Mouse (Mus musculus) MEL (cell line): ENCODE results near the gene RPS10-NUDT3. TPM values are rescaled to one million over a fixed set of nuclear protein-coding genes. Genes with fewer than 3 reads are reported as not detected.
A peak's percentile ranks its signal among the peaks of the same experiment; 100 is the strongest.

Experiments used
- DNase-seq: peaks from one replicate; pipeline ENCODE4 v3.0.0; 2011; ENCODE audit warnings: low read depth, low spot score
- H3K27ac ChIP-seq: 2 replicates; pipeline ENCODE4 v1.5.1; 2012; ENCODE audit warnings: low read depth, mild to moderate bottlenecking, control low read depth, low read length, moderate library complexity; ENCODE audit not compliant: control insufficient read depth
- H3K27me3 ChIP-seq, 2 experiments: fragments of 150-350 bp in 1 of 2; sonication (generic) in 1 of 2; 2 replicates each; pipeline ENCODE4 v1.6.1; 2012; ENCODE audit warnings: low read length in 2 of 2, mild to moderate bottlenecking in 2 of 2, improper control_type of control experiment in 1 of 2, moderate library complexity in 1 of 2; ENCODE audit not compliant: insufficient read depth in 2 of 2, control insufficient read depth in 1 of 2
- H3K36me3 ChIP-seq, 2 experiments: 2 replicates each; pipeline ENCODE4 v1.6.1; 2012 to 2014; ENCODE audit warnings: low read length in 2 of 2, improper control_type of control experiment in 1 of 2, inconsistent platforms in 1 of 2, mild to moderate bottlenecking in 1 of 2; ENCODE audit not compliant: insufficient read depth in 2 of 2, control insufficient read depth in 1 of 2
- H3K4me1 ChIP-seq, 2 experiments: fragments of 150-350 bp in 1 of 2; sonication (generic) in 1 of 2; 2 replicates each; pipeline ENCODE4 v1.6.1; 2012; ENCODE audit warnings: low read length in 2 of 2, improper control_type of control experiment in 1 of 2, mild to moderate bottlenecking in 1 of 2; ENCODE audit not compliant: insufficient read depth in 2 of 2, control insufficient read depth in 1 of 2
- H3K4me3 ChIP-seq, 2 experiments: fragments of 150-350 bp in 1 of 2; sonication (generic) in 1 of 2; 2 replicates each; pipeline ENCODE4 v1.5.1; 2012; ENCODE audit warnings: low read depth in 2 of 2, low read length in 2 of 2, mild to moderate bottlenecking in 2 of 2, moderate library complexity in 2 of 2, control low read depth in 1 of 2, improper control_type of control experiment in 1 of 2; ENCODE audit not compliant: control insufficient read depth in 1 of 2, insufficient read depth in 1 of 2
- H3K79me2 ChIP-seq: 2 replicates; pipeline ENCODE4 v1.6.1; 2012; ENCODE audit warnings: mild to moderate bottlenecking, low read length, moderate library complexity; ENCODE audit not compliant: control insufficient read depth, poor library complexity, insufficient read depth
- H3K9ac ChIP-seq: 2 replicates; pipeline ENCODE4 v1.6.1; 2012; ENCODE audit warnings: low read depth, mild to moderate bottlenecking, control low read depth, low read length, moderate library complexity; ENCODE audit not compliant: control insufficient read depth, poor library complexity, severe bottlenecking
- H3K9me3 ChIP-seq: fragments of 150-350 bp; sonication (generic); replicated peaks from 2 replicates; pipeline ENCODE4 v1.6.1; 2012; ENCODE audit warnings: mild to moderate bottlenecking, low read length, improper control_type of control experiment, moderate library complexity; ENCODE audit not compliant: insufficient read depth
- BHLHE40 ChIP-seq: IDR thresholded peaks from 2 replicates; pipeline ENCODE4 v1.6.1; 2012; ENCODE audit warnings: low read depth, mild to moderate bottlenecking, inconsistent platforms, low read length, improper control_type of control experiment, borderline replicate concordance
- CHD1 ChIP-seq: IDR thresholded peaks from 2 replicates; pipeline ENCODE4 v1.6.1; 2012; ENCODE audit warnings: low read depth, mild to moderate bottlenecking, inconsistent platforms, low read length, improper control_type of control experiment
- CHD2 ChIP-seq: IDR thresholded peaks from 2 replicates; pipeline ENCODE4 v1.6.1; 2011; ENCODE audit warnings: low read length, improper control_type of control experiment
- CTCF ChIP-seq, 3 experiments: IDR thresholded peaks in 2 of 3; conservative IDR thresholded peaks in 1 of 3; 2 replicates each; pipeline ENCODE4 v1.5.1; 2011 to 2012; ENCODE audit warnings: low read length in 3 of 3, low read depth in 2 of 3, mild to moderate bottlenecking in 2 of 3, improper control_type of control experiment in 1 of 3, inconsistent platforms in 1 of 3, mixed read lengths in 1 of 3, moderate library complexity in 1 of 3; ENCODE audit not compliant: control insufficient read depth in 1 of 3, insufficient read depth in 1 of 3, poor library complexity in 1 of 3, severe bottlenecking in 1 of 3
- E2F4 ChIP-seq: IDR thresholded peaks from 2 replicates; pipeline ENCODE4 v1.6.1; 2011; ENCODE audit warnings: low read depth, low read length, improper control_type of control experiment, borderline replicate concordance
- ELF1 ChIP-seq: IDR thresholded peaks from 2 replicates; pipeline ENCODE4 v1.6.1; 2014; ENCODE audit warnings: low read depth, mild to moderate bottlenecking, inconsistent platforms, low read length, improper control_type of control experiment, moderate library complexity
- EP300 ChIP-seq, 2 experiments: IDR thresholded peaks; 2 replicates each; pipeline ENCODE4 v1.6.1; 2011; ENCODE audit warnings: improper control_type of control experiment in 2 of 2, low read length in 2 of 2, low read depth in 1 of 2, mild to moderate bottlenecking in 1 of 2
- ETS1 ChIP-seq: IDR thresholded peaks from 2 replicates; pipeline ENCODE4 v1.6.1; 2012; ENCODE audit warnings: low read depth, mild to moderate bottlenecking, inconsistent platforms, low read length, improper control_type of control experiment, moderate library complexity
- GABPA ChIP-seq: IDR thresholded peaks from 2 replicates; pipeline ENCODE4 v1.6.1; 2012; ENCODE audit warnings: low read depth, mild to moderate bottlenecking, inconsistent platforms, low read length, improper control_type of control experiment, moderate library complexity
- GATA1 ChIP-seq: IDR thresholded peaks from 2 replicates; pipeline ENCODE4 v1.6.1; 2011; ENCODE audit warnings: low read depth, low read length, improper control_type of control experiment
- HCFC1 ChIP-seq: IDR thresholded peaks from 2 replicates; pipeline ENCODE4 v1.6.1; 2012; ENCODE audit warnings: low read depth, mild to moderate bottlenecking, inconsistent platforms, low read length, improper control_type of control experiment, moderate library complexity
- JUND ChIP-seq: IDR thresholded peaks from 2 replicates; pipeline ENCODE4 v1.6.1; 2011; ENCODE audit warnings: low read depth, mild to moderate bottlenecking, improper control_type of control experiment, low read length
- KAT2A ChIP-seq: conservative IDR thresholded peaks from 2 replicates; pipeline ENCODE4 v1.6.1; 2012; ENCODE audit warnings: low read depth, low read length, improper control_type of control experiment, inconsistent platforms
- MAFK ChIP-seq: IDR thresholded peaks from 2 replicates; pipeline ENCODE4 v1.6.1; 2011; ENCODE audit warnings: low read depth, mild to moderate bottlenecking, low read length, improper control_type of control experiment, borderline replicate concordance
- MAX ChIP-seq: IDR thresholded peaks from 2 replicates; pipeline ENCODE4 v1.6.1; 2011; ENCODE audit warnings: low read length, improper control_type of control experiment
- MAZ ChIP-seq: IDR thresholded peaks from 2 replicates; pipeline ENCODE4 v1.6.1; 2012; ENCODE audit warnings: low read depth, mild to moderate bottlenecking, inconsistent platforms, low read length, improper control_type of control experiment
- MEF2A ChIP-seq: IDR thresholded peaks from 2 replicates; pipeline ENCODE4 v1.6.1; 2014; ENCODE audit warnings: low read depth, mild to moderate bottlenecking, inconsistent platforms, low read length, improper control_type of control experiment; ENCODE audit not compliant: poor library complexity, insufficient replicate concordance, severe bottlenecking; ENCODE audit errors: extremely low read depth
- MXI1 ChIP-seq: IDR thresholded peaks from 2 replicates; pipeline ENCODE4 v1.6.1; 2011; ENCODE audit warnings: mild to moderate bottlenecking, low read depth, low read length, improper control_type of control experiment
- MYB ChIP-seq: IDR thresholded peaks from 2 replicates; pipeline ENCODE4 v1.6.1; 2011; ENCODE audit warnings: mild to moderate bottlenecking, low read depth, low read length, improper control_type of control experiment
- MYC ChIP-seq: IDR thresholded peaks from 2 replicates; pipeline ENCODE4 v1.6.1; 2011; ENCODE audit warnings: low read depth, mild to moderate bottlenecking, low read length, improper control_type of control experiment, moderate library complexity
- NELFE ChIP-seq: IDR thresholded peaks from 2 replicates; pipeline ENCODE4 v1.6.1; 2011; ENCODE audit warnings: low read depth, low read length, improper control_type of control experiment
- NRF1 ChIP-seq: IDR thresholded peaks from 2 replicates; pipeline ENCODE4 v1.6.1; 2014; ENCODE audit warnings: low read depth, mild to moderate bottlenecking, inconsistent platforms, low read length, improper control_type of control experiment, moderate library complexity; ENCODE audit not compliant: poor library complexity, insufficient read depth, severe bottlenecking
- POLR2A ChIP-seq, 2 experiments: IDR thresholded peaks; 2 replicates each; pipeline ENCODE4 v1.6.1; 2011 to 2012; ENCODE audit warnings: low read length in 2 of 2, mild to moderate bottlenecking in 2 of 2, control low read depth in 1 of 2, improper control_type of control experiment in 1 of 2, low read depth in 1 of 2, moderate library complexity in 1 of 2; ENCODE audit not compliant: control insufficient read depth in 1 of 2, insufficient read depth in 1 of 2, poor library complexity in 1 of 2
- POLR2AphosphoS2 ChIP-seq: IDR thresholded peaks from 2 replicates; pipeline ENCODE4 v1.6.1; 2011; ENCODE audit warnings: low read length, improper control_type of control experiment
- POLR2AphosphoS5 ChIP-seq: IDR thresholded peaks from 2 replicates; pipeline ENCODE4 v1.6.1; 2012; ENCODE audit warnings: low read depth, borderline replicate concordance, mild to moderate bottlenecking, inconsistent platforms, low read length, moderate library complexity, mixed read lengths
- RAD21 ChIP-seq: IDR thresholded peaks from 2 replicates; pipeline ENCODE4 v1.6.1; 2011; ENCODE audit warnings: mild to moderate bottlenecking, low read depth, low read length, improper control_type of control experiment
- RCOR1 ChIP-seq: IDR thresholded peaks from 2 replicates; pipeline ENCODE4 v1.6.1; 2012; ENCODE audit warnings: low read depth, mild to moderate bottlenecking, inconsistent platforms, low read length, improper control_type of control experiment
- SMC3 ChIP-seq: IDR thresholded peaks from 2 replicates; pipeline ENCODE4 v1.6.1; 2011; ENCODE audit warnings: low read depth, low read length, improper control_type of control experiment
- TAL1 ChIP-seq: IDR thresholded peaks from 2 replicates; pipeline ENCODE4 v1.6.1; 2012; ENCODE audit warnings: mild to moderate bottlenecking, inconsistent platforms, low read length, moderate library complexity, mixed read lengths
- TBP ChIP-seq: IDR thresholded peaks from 2 replicates; pipeline ENCODE4 v1.8.0; 2011; ENCODE audit warnings: low read depth, low read length, improper control_type of control experiment
- TCF12 ChIP-seq: IDR thresholded peaks from 2 replicates; pipeline ENCODE4 v1.6.1; 2014; ENCODE audit warnings: low read depth, mild to moderate bottlenecking, inconsistent platforms, low read length, improper control_type of control experiment, moderate library complexity
- UBTF ChIP-seq: IDR thresholded peaks from 2 replicates; pipeline ENCODE4 v1.6.1; 2012; ENCODE audit warnings: low read depth, mild to moderate bottlenecking, inconsistent platforms, low read length, improper control_type of control experiment, moderate library complexity, borderline replicate concordance; ENCODE audit not compliant: insufficient read depth
- USF1 ChIP-seq: IDR thresholded peaks from 2 replicates; pipeline ENCODE4 v1.6.1; 2014; ENCODE audit warnings: low read depth, mild to moderate bottlenecking, inconsistent platforms, low read length, improper control_type of control experiment, moderate library complexity
- USF2 ChIP-seq, 2 experiments: IDR thresholded peaks; 2 replicates each; pipeline ENCODE4 v1.6.1; 2011 to 2012; ENCODE audit warnings: improper control_type of control experiment in 2 of 2, low read length in 2 of 2, borderline replicate concordance in 1 of 2, inconsistent platforms in 1 of 2, low read depth in 1 of 2, mild to moderate bottlenecking in 1 of 2; ENCODE audit not compliant: insufficient read depth in 1 of 2
- ZC3H11A ChIP-seq: IDR thresholded peaks from 2 replicates; pipeline ENCODE4 v1.6.1; 2012; ENCODE audit warnings: low read depth, mild to moderate bottlenecking, inconsistent platforms, low read length, improper control_type of control experiment
- ZKSCAN1 ChIP-seq: IDR thresholded peaks from 2 replicates; pipeline ENCODE4 v1.6.1; 2012; ENCODE audit warnings: low read depth, mild to moderate bottlenecking, inconsistent platforms, low read length, improper control_type of control experiment, moderate library complexity
- ZMIZ1 ChIP-seq: IDR thresholded peaks from 2 replicates; pipeline ENCODE4 v1.6.1; 2012; ENCODE audit warnings: low read depth, mild to moderate bottlenecking, inconsistent platforms, low read length, improper control_type of control experiment, moderate library complexity
- ZNF384 ChIP-seq: IDR thresholded peaks from 2 replicates; pipeline ENCODE4 v1.6.1; 2012; ENCODE audit warnings: low read depth, mild to moderate bottlenecking, inconsistent platforms, low read length, improper control_type of control experiment
- polyA plus RNA-seq, 2 experiments: library from polyadenylated mRNA; stranded (reverse) in 1 of 2; unstranded in 1 of 2; fragments of >175 nt in 1 of 2; fragments of >200 nt in 1 of 2; gene quantifications; 2 replicates each; pipeline versions ENCODE4 v1.2.1 to v1.2.4; 2012; ENCODE audit warnings: low replicate concordance in 2 of 2, low read depth in 1 of 2; ENCODE audit not compliant: insufficient read length in 2 of 2, insufficient read depth in 1 of 2, missing spikeins in 1 of 2
- total RNA-seq: library from RNA; depleted of rRNA; stranded (reverse); fragments of 300-350 nt; gene quantifications from 2 replicates; pipeline ENCODE4 v1.2.3, GENCODE M21; 2012

The RPS10-NUDT3 gene
- total and polyA plus RNA-seq, 3 experiments, result 37.3 TPM; not detected in 2

- Histone ChIP-seq H3K4me1 (no peaks in the 10 kb centered on the region), H3K79me2 (no peaks in the 10 kb centered on the region), H3K36me3 (no peaks in the 10 kb centered on the region), H3K9me3 (no peaks in the 10 kb centered on the region), H3K9ac (no peak overlapping the region), H3K27ac (no peak overlapping the region), H3K4me3 (no peak overlapping the region), H3K27me3 (no peaks in the 10 kb centered on the region)
- peak; percentile 88 for DNase-seq
- TF ChIP-seq TAL1, result no peak
- no peak for TF ChIP-seq KAT2A
- TF ChIP-seq ZNF384, result no peak
- peak; percentile 98 for TF ChIP-seq RAD21
- no peak for TF ChIP-seq MEF2A
- TF ChIP-seq CTCF (IDR thresholded peaks at IDR 0.05 in 2 of 3, conservative IDR thresholded peaks at IDR 0.05 in 1 of 3; ENCODE audit: control insufficient read depth in 1 of 3, insufficient read depth in 1 of 3, low read depth in 2 of 3, low read length in 3 of 3, poor library complexity in 1 of 3, severe bottlenecking in 1 of 3), result peak; percentile 98 to 100 (median 99)
- no peak for TF ChIP-seq CHD1
- TF ChIP-seq JUND, result no peak
- TF ChIP-seq ZKSCAN1, result no peak
- peak; percentile 49 for TF ChIP-seq BHLHE40
- no peak for TF ChIP-seq UBTF
- no peak for TF ChIP-seq NRF1
- TF ChIP-seq RCOR1, result peak; percentile 42; the same call in 1 of the 2 replicates
- TF ChIP-seq MXI1, result 0 out of 2 replicates have a peak, but pooled peaks have one; percentile 29
- TF ChIP-seq TCF12, result no peak
- TF ChIP-seq ZC3H11A, result peak; percentile 94
- no peak for TF ChIP-seq POLR2AphosphoS5
- TF ChIP-seq ETS1, result no peak
- 0 out of 2 replicates have a peak, but pooled peaks have one; percentile 24 for TF ChIP-seq TBP
- TF ChIP-seq MAZ, result no peak
- no peak for TF ChIP-seq POLR2A (IDR thresholded peaks at IDR 0.05; ENCODE audit: control insufficient read depth in 1 of 2, insufficient read depth in 1 of 2, low read depth in 1 of 2, low read length in 2 of 2, poor library complexity in 1 of 2)
- TF ChIP-seq USF2 (IDR thresholded peaks at IDR 0.05; ENCODE audit: borderline replicate concordance in 1 of 2, insufficient read depth in 1 of 2, low read depth in 1 of 2, low read length in 2 of 2), result no peak
- no peak for TF ChIP-seq ZMIZ1
- TF ChIP-seq GATA1, result no peak
- TF ChIP-seq HCFC1, result 0 out of 2 replicates have a peak, but pooled peaks have one; percentile 40
- TF ChIP-seq MYC, result peak; percentile 52; the same call in 1 of the 2 replicates
- no peak for TF ChIP-seq GABPA
- TF ChIP-seq USF1, result no peak
- TF ChIP-seq CHD2, result no peak
- no peak for TF ChIP-seq POLR2AphosphoS2
- no peak for TF ChIP-seq E2F4
- TF ChIP-seq MAFK, result no peak
- no peak for TF ChIP-seq NELFE
- no peak for TF ChIP-seq ELF1
- peak; percentile 96 for TF ChIP-seq SMC3
- no peak for TF ChIP-seq EP300 (IDR thresholded peaks at IDR 0.05; ENCODE audit: low read depth in 1 of 2, low read length in 2 of 2)
- TF ChIP-seq MYB, result no peak
- peak; percentile 71 for TF ChIP-seq MAX
Measured at GRCm38 (mm10) chr17:27534718-27535117, 100.3 kb downstream of the RPS10-NUDT3 start.
